ENCODE assay signal across 8 mouse cellular contexts in the genomic region with DNA sequence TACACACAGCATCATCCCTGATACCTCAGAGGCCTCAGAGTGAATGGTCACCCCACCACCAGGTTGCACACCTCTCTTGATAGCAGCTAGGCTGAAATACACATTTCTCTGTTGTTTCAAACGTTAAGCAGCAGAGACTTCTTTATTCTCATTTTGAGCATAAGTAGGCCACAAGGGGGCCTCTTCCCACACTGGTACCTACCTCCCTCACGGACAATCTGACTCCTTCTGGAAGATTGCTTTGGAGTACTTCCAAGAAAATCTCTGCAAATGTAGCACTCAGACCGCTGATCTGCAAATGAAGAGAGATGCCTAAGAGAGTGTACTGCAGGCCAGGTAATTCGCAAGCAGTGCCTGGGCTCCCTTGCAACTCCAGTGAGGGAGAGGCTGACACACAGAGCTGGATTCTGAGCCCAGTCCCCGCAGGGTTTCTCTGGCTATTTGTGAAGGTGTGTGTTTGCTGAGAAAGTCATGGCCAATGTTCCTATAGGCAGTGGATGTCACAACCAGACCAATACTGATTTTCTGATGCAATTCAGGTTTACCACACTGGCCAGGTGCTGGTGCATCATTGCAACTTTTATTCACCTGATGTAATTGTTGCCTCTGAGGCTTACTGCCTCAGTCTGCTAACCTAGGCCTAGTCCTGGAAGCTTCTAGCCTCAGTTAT. TPM values are rescaled to one million over a fixed set of nuclear protein-coding genes. Genes with fewer than 3 reads are reported as not detected.
DNase-seq lines count a peak whose midpoint lies in the region; ATAC-seq lines count a peak whose summit lies in the region.

No protein-coding gene starts in this region.

- no peak overlapping the region for H3K9ac ChIP-seq in heart, embryonic 11.5 days (ENCODE audit: low read depth, low read length)
- no peak overlapping the region for H3K9ac ChIP-seq in heart, embryonic 15.5 days

- DNase-seq in heart, postnatal 36 days = no peak
- peak; percentile 9 to 17 for DNase-seq in B cell, adult 2 months
- peak; percentile 56 for DNase-seq in ZHBTc4 (ENCODE audit: low read depth, low spot score)
- DNase-seq in lung, postnatal 14 days = peak; percentile 28
- no peak for DNase-seq in spleen, postnatal 14 days (ENCODE audit: low spot score in 2 of 2)
- no peak for DNase-seq in embryo, embryonic 9.5 days (ENCODE audit: extremely low spot score)

- H3K27me3 ChIP-seq in heart, embryonic 11.5 days (ENCODE audit: control insufficient read depth, insufficient read depth, low read length) = no peaks in the 10 kb centered on the region
- no peaks in the 10 kb centered on the region for H3K27me3 ChIP-seq in heart, embryonic 15.5 days

- no peak overlapping the region for H3K4me3 ChIP-seq in heart, embryonic 11.5 days (ENCODE audit: low read depth, low read length)
- H3K4me3 ChIP-seq in heart, embryonic 15.5 days = no peak overlapping the region

- no peaks in the 10 kb centered on the region for H3K9me3 ChIP-seq in heart, embryonic 11.5 days (replicated peaks; ENCODE audit: control insufficient read depth, low read length)
- no peaks in the 10 kb centered on the region for H3K9me3 ChIP-seq in heart, embryonic 15.5 days (replicated peaks)

- H3K4me1 ChIP-seq in heart, embryonic 11.5 days (ENCODE audit: control insufficient read depth, insufficient read depth, low read length) = peaks cover 22% of the 10 kb centered on the region
- H3K4me1 ChIP-seq in heart, embryonic 15.5 days (replicated peaks) = peaks cover 32% of the 10 kb centered on the region

- ATAC-seq in heart, embryonic 11.5 days (replicated peaks; ENCODE audit: insufficient number of reproducible peaks, low FRiP score, low TSS enrichment) = no peak
- ATAC-seq in heart, embryonic 15.5 days (replicated peaks; ENCODE audit: insufficient number of reproducible peaks, insufficient read depth, low FRiP score, low read depth) = no peak

- WGBS in heart, embryonic 11.5 days (ENCODE audit: insufficient replicate concordance) = 49% methylated on average over 5 of the region's 5 CpGs
- WGBS in heart, embryonic 15.5 days = 39% methylated on average over 5 of the region's 5 CpGs

- no peak overlapping the region for H3K4me2 ChIP-seq in heart, embryonic 11.5 days
- H3K4me2 ChIP-seq in heart, embryonic 15.5 days = no peak overlapping the region

- 0 out of 2 replicates have a peak overlapping the region, but pooled peaks have one; percentile 10 for H3K27ac ChIP-seq in heart, embryonic 11.5 days (ENCODE audit: low read depth, low read length)
- H3K27ac ChIP-seq in heart, embryonic 15.5 days = peak overlapping the region; percentile 33

- 0 out of 2 replicates have a peak, but pooled peaks cover 3% of the 10 kb centered on the region for H3K36me3 ChIP-seq in heart, embryonic 11.5 days (ENCODE audit: control insufficient read depth, insufficient read depth, low read length)
- peaks cover 10% of the 10 kb centered on the region; the same call in 1 of the 2 replicates for H3K36me3 ChIP-seq in heart, embryonic 15.5 days

- intact Hi-C loops in heart, postnatal 36 days (cut with DNase I) = no loop called here

RNA-seq across cellular contexts. Expression of a gene that starts 13.6 kb away (rescaled TPM):
- 24.4 and 27.0 TPM in 2 replicates for polyA plus RNA-seq in heart, embryonic 11.5 days (2014; fragmentation: Nextera tagmentation; extraction: Ambion mirVana)
- 10 to 100 TPM; 17.1 to 17.4 TPM for total RNA-seq in heart, postnatal 36 days (2021)
- polyA plus RNA-seq in heart, embryonic 15.5 days (2015; fragmentation: Nextera tagmentation; extraction: Ambion mirVana) = 20.3 and 21.1 TPM in 2 replicates

RNA-seq across cellular contexts. Expression of a gene that starts 35.7 kb away (rescaled TPM):
- 0.19 and 0.21 TPM in 2 replicates for polyA plus RNA-seq in heart, embryonic 11.5 days (2014; fragmentation: Nextera tagmentation; extraction: Ambion mirVana)
- not detected for total RNA-seq in heart, postnatal 36 days (2021)
- polyA plus RNA-seq in heart, embryonic 15.5 days (2015; fragmentation: Nextera tagmentation; extraction: Ambion mirVana) = 0.18 and 0.70 TPM in 2 replicates

RNA-seq across cellular contexts. Expression of a gene that starts 56.7 kb away (rescaled TPM):
- 115 and 128 TPM in 2 replicates for polyA plus RNA-seq in heart, embryonic 11.5 days (2014; fragmentation: Nextera tagmentation; extraction: Ambion mirVana)
- 10 to 100 TPM; 65.6 to 68.0 TPM for total RNA-seq in heart, postnatal 36 days (2021)
- 85.1 and 85.5 TPM in 2 replicates for polyA plus RNA-seq in heart, embryonic 15.5 days (2015; fragmentation: Nextera tagmentation; extraction: Ambion mirVana)

RNA-seq across cellular contexts. Expression of a gene that starts 57.3 kb away (rescaled TPM):
- 216 and 245 TPM in 2 replicates for polyA plus RNA-seq in heart, embryonic 11.5 days (2014; fragmentation: Nextera tagmentation; extraction: Ambion mirVana)
- 100 to 1,000 TPM; 331 to 414 TPM for total RNA-seq in heart, postnatal 36 days (2021)
- 109 and 179 TPM in 2 replicates for polyA plus RNA-seq in heart, embryonic 15.5 days (2015; fragmentation: Nextera tagmentation; extraction: Ambion mirVana)

RNA-seq across cellular contexts. Expression of a gene that starts 57.6 kb away (rescaled TPM):
- 76.9 and 77.3 TPM in 2 replicates for polyA plus RNA-seq in heart, embryonic 11.5 days (2014; fragmentation: Nextera tagmentation; extraction: Ambion mirVana)
- total RNA-seq in heart, postnatal 36 days (2021) = 10 to 100 TPM; 66.3 to 73.0 TPM
- 72.2 and 89.3 TPM in 2 replicates for polyA plus RNA-seq in heart, embryonic 15.5 days (2015; fragmentation: Nextera tagmentation; extraction: Ambion mirVana)

Comparison
In these comparisons a context has a peak if more than half of its experiments do, and no peak if none do; other contexts are left out.
1. DNase-seq: peak in B cell, adult 2 months (2 of 2), ZHBTc4 (single experiment) and lung, postnatal 14 days (single experiment); none in heart, postnatal 36 days (0 of 2), spleen, postnatal 14 days (0 of 2) and embryo, embryonic 9.5 days (single experiment).